Mouse (Mus musculus) kidney, adult 11 months (tissue): ENCODE measurements around the gene Bean1.

ENCODE experiments used
- DNase-seq: peaks from one replicate; pipeline ENCODE4 v3.0.0; 2022

Gene Bean1

GRCm38 (mm10) chr8:104172420-104172819 is 2.2 kb downstream of the Bean1 start:
- DNase-seq, result no peak

- no peak for DNase-seq
Measured at GRCm38 (mm10) chr8:104175848-104176527, 5.7 kb downstream of the Bean1 start.

DNA sequence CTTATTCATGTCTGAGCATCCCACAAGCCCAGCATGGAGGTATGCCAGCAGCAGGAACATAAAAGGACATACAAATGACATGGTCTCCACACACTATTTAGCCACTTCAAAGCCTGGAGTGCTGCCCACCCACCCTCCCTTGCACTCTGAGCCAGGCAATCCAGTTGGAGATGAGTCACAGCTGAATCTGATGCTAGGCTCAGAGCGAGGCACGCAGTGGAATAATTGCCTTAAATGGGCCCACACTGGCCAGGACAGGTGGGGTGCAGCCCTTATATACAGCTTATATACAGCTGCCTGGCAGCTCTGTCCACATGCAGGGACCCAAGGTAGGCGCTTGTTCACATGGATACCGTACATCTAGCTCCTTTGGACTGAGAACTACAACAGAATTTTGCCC is 6.8 kb downstream of the Bean1 start:
- no peak for DNase-seq

- no peak for DNase-seq
Measured at GRCm38 (mm10) chr8:104184905-104185304, 14.7 kb downstream of the Bean1 start.

DNA sequence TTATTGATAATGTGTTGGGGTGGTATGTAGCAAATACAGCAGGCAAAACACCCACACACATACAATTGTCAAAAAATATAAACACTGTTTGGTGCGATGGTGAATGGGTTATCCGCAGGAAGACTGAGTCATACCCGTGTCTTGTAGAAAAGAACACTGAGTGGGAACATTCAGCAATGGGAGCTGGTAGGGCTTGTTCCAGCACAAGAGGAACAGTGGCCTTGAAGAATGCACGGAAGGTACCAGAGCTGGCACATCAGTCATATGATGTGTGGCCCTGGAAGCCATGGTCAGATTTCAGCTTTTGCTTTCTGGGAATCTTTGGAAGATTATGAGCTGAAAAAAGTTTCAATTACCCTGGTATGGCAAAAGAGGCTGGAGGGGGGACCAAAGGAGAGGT is 16.6 kb downstream of the Bean1 start:
- DNase-seq, result no peak

GRCm38 (mm10) chr8:104187622-104188021 is 17.4 kb downstream of the Bean1 start:
- DNase-seq, result no peak

DNA sequence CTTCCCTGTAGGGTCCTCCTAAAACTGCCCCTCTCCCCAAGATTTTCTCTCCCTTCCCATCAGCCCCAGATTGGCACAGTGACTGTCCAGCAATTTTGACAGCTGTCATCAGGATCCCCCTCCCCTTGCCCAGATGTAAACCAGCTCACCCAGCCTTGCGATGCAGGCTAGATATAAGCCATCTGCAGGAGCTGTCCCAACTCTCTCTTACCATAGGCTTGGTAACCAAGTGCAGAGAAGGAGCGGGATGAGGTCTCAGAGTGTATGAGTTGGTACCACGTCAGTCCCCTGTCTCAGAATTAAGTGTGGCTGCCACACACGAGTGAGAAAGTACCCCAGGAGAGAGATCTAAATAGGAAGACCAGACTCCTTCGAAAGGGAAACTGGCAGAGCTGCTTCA is 18.2 kb downstream of the Bean1 start:
- DNase-seq, result no peak

DNA sequence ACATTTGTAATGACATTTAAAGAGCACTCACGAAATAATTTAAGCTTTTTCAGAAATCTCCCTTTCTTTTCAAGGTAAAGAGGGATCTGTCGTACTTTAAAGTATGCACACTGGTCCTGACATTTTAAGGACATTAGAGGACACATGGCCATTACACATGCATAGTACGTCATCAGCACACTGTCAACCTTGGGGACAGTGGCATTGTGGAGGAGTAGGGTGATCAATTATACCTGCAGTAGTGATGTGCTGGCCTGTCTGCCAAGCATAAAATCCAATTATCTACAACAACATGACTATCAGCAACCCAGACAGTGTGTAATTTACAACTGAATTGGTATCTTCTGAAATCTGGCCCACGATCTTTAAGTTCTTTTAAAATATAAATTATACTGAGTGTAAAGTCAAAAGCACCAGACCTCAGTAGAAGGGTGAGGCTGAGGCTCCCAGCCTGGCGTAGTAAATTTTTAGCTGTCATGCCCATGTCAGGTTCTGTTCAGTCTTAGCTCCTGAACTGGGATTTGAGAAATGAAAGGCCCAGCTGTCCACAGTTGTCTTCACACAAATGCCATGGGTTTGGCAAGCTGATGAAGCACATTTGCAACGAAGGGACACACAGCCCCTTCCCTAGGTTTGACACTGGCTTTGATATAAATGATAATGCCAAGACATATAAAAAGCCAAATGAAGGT is 20.7 kb downstream of the Bean1 start:
- DNase-seq, result no peak

DNA sequence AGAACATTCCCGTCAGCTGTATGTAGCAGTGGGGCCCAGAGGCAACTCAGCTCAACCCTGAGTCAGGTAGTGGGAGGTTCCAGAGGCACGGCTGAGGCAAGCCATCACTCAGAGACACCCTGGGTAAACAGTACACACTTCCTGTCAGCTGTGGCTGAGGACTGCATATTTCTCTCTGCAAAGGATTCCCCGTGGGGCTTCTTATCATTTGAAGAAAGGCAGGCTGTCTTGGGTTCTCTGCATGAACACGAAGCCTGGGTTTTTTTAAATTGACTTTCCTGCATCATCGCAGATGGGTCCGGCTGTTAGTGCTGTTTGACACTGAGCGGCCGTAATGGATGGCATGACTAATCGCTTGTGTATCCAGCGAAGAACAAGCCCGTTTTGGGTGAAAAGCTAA is 21.3 kb downstream of the Bean1 start:
- no peak for DNase-seq

- no peak for DNase-seq
Measured at GRCm38 (mm10) chr8:104199802-104200201, 29.6 kb downstream of the Bean1 start.

DNA sequence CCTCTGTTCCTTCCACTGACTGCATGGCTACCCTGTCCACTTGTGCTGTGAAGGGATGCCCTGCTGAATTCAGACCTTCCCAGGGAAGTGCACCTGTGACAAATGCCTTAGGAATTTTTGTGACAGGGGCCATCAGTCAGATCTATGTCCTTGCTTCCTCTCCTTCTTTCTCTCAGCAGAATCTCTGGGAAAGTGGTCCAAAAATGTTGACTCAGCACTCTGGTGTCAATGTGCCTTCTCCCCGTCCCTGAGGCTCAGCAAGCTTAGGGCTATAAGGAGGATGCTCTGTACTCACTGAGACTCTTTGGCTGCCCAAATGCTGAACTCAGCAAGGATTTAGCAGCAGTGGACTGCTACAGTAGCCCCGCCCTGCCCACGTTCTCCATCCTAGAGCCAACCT is 31.4 kb downstream of the Bean1 start:
- DNase-seq, result no peak

DNA sequence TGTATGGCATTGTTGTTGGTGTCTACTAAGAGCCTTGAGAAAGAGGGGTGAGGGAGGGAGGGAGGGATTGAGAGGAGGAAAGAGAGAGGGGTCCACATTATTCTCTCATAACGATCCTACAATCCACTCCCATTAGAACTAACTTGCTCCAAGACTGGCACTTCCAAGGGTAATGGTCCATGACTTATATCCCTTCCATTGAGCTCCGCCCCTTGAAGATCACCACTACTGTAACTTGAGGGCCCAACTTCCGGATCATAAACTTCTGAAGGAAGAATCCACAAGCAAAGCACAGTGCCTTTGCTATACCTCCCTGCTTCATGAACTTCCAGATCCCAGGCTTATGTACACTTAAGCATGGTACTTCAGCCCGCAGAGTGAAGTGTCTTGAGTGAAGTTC is 32.1 kb downstream of the Bean1 start:
- no peak for DNase-seq

GRCm38 (mm10) chr8:104205292-104205691 is 35.0 kb downstream of the Bean1 start:
- no peak for DNase-seq

DNA sequence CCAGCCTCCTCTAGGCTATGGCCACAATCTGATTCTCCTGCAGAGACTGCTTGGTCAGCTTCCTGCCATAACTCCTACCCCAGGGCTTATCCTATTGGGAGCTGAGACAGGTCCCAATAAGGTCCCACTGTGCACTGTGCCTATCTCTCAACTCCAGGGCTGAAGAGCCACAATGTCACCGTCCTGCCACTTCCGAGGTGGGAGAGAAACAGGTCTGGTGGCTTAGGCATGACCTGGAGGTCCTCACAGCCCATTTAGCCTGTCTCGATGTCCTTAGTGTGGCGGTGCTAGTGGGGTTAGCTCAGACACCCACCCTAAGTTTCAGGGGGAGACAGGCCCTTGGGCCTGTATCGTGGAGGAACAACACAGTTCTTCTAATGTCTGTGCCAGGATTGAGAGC is 47.4 kb downstream of the Bean1 start:
- DNase-seq, result no peak

- no peak for DNase-seq
Measured at GRCm38 (mm10) chr8:104219079-104219478, 48.8 kb downstream of the Bean1 start.

DNA sequence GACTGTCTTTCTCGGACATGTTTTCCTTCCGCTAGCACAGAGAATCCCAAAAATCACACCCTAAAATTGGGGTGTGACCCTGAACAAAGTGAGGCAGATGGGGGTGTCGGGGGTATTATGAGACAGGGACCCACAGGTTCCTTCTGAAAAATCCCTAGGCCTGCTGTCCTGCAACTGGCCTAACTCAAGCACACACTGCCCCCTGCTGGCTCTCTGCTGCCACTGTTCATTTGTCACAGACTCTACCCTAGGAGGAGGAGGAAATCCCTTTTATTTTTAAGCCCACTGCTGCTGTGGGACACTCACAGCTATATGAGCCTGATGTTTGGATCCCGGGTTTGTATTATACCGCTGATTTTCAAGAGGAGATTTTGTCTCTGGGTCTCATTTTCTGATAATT is 49.6 kb downstream of the Bean1 start:
- peak; percentile 33 for DNase-seq

GRCm38 (mm10) chr8:104227048-104227447 is 56.8 kb downstream of the Bean1 start:
- DNase-seq, result no peak

- DNase-seq, result no peak
Measured at GRCm38 (mm10) chr8:104230377-104230776, 60.1 kb downstream of the Bean1 start.

DNA sequence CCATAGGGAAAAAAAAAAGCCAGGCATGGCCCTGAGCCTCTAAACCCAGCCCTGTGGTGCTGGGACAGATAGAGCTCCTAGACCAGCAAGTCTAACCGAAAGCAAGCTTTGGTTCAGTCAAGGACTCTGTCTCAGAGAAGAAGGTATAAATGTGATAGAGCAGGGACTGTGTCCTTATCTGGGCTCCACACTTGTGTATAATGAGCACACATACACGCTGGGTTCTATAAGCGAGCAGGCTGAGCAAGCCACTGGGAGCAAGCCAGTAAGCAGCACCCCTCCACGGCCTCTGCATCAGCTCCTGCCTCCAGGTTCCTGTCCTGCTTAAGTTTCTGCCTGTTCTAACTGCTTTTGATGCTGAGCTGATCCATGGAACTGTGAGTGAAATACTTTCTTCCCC is 61.8 kb downstream of the Bean1 start:
- no peak for DNase-seq

DNA sequence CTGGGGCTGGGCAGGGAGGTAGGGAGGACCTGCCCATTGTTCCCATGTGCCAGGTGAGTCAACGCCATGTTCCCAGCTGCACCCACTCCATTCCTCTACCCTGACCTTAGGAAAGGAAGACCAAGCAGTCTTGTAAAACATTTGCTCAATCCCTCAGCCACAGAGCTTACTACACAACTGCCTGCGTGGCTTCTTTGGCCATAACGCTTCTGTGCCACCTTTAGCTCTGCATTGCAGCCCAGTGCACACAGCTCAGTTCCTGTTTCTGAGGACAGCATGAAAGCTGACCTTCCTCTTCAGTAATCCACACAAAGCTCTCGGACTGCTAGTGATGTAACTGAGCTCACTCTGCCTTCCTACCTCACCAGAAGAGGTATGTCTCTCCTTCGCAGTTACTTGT is 62.7 kb downstream of the Bean1 start:
- no peak for DNase-seq

DNA sequence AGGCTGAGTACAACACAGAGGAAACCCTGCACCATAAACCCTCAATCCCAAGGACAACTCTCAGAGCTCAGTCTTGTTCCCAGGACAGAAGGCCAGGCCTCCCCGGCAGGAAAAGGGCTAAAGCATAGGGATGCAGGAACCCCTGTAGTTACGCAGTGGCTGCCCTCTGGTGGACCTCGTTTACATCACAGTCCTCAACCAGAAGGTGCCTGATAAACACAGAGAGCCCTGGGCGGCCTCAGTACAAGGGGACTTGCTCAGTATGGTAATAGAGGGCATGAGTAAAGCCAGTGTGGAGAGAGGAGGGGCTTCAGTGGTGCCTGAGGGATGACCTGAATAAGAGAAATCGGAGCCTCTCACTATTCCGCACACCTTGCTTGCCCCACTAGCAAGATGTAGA is 64.3 kb downstream of the Bean1 start:
- DNase-seq, result no peak

DNA sequence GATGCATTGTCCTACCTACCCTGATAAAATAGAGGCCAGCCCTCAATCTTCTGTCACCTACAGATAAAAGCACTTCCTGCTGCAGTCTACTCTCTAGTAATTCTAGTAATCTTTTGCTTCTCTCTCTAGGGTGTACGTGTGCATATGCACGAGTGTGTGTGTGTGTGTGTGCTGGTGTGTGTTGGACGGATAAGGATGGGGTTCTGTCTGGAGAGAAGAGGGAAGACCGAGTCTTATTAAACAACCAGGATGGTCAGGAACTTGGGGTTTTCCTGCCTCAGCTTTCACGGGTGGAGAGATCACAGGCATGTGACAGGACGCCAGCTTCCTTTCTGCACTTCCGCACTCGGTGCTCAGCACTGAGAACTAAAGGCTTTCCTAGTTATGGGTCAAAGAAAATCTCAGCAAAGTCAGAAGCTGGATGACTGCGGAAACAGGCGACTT is 69.2 kb downstream of the Bean1 start:
- DNase-seq, result no peak

GRCm38 (mm10) chr8:104242038-104242644 is 71.9 kb downstream of the Bean1 start:
- DNase-seq, result no peak

DNA sequence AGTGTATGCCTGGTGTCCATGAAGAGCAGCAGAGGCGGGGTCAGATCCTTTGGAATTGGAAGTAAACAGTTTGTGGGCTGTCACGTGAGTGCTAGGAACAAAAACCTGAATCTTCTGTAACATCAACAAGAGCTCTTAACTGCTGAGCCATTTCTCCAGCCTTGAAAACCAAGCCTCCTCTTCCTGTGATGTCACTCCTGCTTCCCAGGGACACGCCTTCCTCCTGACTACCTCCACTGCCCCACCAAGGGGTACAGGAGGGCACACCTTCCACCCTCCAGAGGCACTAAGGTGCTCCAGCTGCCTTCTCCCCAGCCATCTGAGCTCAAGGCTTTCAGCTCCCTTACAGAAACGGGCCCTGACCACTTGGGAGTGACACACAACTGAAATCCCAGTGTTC is 76.4 kb downstream of the Bean1 start:
- DNase-seq, result no peak
